Mouse (Mus musculus) ovary, postnatal 14 days (tissue): ENCODE data around the gene Gys2.
A peak's percentile ranks its signal among the peaks of the same experiment; 100 is the strongest.

Source experiments
- DNase-seq: peaks from one replicate; pipeline ENCODE4 v3.0.0; 2022; ENCODE audit warnings: low spot score

Gene Gys2

DNA sequence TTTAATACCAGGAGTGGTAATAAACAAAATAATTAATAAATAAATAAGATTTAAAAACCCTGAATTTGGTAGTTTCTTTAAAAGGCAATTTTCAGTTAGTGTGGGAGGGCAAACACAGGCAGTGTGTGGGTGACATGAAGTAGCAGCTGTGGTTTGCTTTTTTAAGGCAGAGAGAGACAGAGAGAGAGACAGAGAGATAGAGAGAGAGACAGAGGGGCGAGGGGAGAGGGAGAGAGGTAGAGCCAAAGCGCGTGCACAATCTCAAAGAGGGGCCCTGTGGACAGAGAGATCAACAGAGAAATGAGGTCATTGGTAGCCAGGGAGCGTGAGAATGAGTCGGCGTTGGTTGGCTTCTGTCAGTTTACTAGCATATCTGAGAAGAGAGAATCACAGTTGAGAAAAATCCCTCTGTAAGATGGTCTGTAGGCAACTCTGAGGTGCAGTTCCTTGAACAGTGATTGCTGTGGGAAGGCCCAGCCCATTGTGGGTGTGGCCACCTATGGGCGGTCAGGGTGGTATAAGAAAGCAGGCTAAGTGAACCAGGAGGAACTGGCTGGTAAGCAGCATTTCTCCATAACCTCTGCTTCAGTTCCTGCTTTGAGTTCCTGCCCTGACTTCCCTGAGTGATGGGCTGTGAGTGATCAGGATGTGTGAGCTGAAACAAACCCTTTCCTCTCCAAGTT lies 17.5 kb downstream of the Gys2 start:
- DNase-seq, result no peak

GRCm38 (mm10) chr6:142453311-142453710 lies 19.6 kb downstream of the Gys2 start:
- DNase-seq, result no peak

GRCm38 (mm10) chr6:142451381-142451780 lies 21.5 kb downstream of the Gys2 start:
- DNase-seq, result no peak

DNA sequence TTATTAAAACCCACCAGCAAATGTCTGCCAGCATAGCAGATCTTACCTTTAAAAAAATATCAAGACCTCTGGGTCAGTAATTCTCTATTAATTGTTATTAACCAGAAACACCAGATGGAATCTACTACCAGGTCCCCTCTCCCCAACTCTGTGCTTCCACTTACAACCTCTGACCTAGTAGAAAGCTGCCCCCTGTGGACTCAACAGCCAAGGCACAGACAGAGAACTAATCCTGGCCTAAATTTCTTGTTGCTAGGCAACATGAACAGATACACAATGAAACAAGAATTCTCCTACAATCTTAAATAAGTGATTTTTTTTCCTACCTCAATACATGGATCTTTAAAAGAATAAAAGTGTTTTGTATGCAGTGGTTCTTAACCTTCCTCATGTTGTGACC lies 43.8 kb downstream of the Gys2 start:
- no peak for DNase-seq

- no peak for DNase-seq
These were observed 47.9 kb downstream of the Gys2 start for GRCm38 (mm10) chr6:142424976-142425375.

- no peak for DNase-seq
These were observed 58.3 kb downstream of the Gys2 start for GRCm38 (mm10) chr6:142414597-142414996.

DNA sequence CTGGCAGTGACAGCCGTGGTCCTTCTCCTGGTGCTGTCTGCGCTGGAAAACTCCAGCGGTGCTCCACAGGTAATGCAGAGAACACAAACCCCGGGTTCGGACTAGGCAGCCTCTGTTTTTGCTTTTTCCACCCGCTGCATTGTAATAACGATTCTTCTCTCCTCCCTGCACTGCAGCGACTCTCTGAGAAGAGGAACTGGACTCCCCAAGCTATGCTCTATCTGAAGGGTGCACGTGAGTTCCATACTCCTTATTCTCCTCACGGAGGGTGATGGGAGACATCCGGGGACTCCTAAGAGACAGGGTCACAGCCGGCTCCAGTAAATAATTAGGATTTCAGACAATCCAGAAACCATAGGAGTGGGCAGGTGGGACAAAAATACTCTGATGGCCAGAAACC lies 59.1 kb downstream of the Gys2 start:
- DNase-seq, result no peak

- DNase-seq, result no peak
These were observed 59.9 kb downstream of the Gys2 start, which contains the start of gene Spx for GRCm38 (mm10) chr6:142412906-142413491. Spx (plus strand) TSS chr6:142413441.

- no peak for DNase-seq
These were observed 61.8 kb downstream of the Gys2 start for GRCm38 (mm10) chr6:142411140-142411539.

DNA sequence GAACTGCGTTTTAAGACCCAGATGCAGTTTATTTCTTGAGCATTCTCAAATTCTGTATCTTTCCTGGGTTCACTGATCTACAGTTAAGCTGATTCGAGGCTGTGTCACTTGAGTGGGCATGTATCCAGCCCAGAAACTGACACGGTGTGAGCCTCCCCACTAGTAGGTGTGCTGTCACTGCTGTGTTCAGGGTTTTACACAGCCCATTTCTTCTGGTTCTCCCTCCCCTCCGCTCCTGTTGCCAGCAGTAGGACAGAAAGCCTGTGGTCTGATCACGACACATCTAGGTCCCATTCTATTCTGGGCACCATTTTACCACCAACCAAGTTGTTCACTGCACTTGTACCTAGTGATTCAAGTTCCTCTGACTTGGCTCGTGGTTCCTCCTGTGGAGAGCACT lies 77.2 kb downstream of the Gys2 start:
- no peak for DNase-seq

DNA sequence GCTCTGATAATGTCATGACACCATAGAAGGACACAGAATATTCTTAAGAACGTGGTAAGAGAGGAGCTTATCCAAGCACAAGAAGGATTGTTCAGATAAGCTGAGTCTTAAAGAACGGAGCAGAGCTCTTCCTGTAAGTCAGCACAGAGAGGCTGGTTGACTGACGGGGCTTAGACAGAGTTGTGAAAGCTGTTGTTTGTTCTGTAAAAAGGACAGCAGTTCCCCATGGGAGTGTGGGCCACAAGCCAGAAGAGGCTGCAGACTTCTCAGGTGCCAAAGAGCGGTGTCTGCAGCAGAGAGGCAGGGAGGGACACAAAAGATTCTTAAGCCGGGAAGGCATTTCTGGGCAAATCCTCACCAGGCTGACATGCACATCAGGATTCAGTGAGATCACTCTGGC lies 78.2 kb downstream of the Gys2 start:
- no peak for DNase-seq

- DNase-seq, result no peak
These were observed 80.6 kb downstream of the Gys2 start for GRCm38 (mm10) chr6:142392312-142392711.

DNA sequence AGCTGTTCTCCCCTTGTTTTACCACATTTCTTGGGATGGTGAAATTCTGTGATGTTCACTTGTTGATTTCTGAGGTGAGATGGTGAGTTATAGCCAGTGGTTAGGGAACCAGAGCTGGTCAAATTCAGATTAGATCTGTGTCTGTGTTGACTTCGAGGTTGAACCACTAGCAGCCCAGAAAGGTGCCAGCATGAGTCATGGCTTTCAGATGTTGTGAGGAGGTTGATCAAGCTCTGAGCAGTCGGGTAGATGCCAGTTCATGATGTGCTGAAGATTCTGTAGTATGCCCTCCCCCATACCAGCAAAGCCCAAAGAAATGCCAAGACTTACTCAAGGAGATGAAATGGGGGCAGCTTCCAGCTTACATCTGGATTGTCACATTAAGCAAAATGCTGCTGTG lies 83.8 kb downstream of the Gys2 start:
- no peak for DNase-seq

- no peak for DNase-seq
These were observed 85.1 kb downstream of the Gys2 start for GRCm38 (mm10) chr6:142387755-142388271.

DNA sequence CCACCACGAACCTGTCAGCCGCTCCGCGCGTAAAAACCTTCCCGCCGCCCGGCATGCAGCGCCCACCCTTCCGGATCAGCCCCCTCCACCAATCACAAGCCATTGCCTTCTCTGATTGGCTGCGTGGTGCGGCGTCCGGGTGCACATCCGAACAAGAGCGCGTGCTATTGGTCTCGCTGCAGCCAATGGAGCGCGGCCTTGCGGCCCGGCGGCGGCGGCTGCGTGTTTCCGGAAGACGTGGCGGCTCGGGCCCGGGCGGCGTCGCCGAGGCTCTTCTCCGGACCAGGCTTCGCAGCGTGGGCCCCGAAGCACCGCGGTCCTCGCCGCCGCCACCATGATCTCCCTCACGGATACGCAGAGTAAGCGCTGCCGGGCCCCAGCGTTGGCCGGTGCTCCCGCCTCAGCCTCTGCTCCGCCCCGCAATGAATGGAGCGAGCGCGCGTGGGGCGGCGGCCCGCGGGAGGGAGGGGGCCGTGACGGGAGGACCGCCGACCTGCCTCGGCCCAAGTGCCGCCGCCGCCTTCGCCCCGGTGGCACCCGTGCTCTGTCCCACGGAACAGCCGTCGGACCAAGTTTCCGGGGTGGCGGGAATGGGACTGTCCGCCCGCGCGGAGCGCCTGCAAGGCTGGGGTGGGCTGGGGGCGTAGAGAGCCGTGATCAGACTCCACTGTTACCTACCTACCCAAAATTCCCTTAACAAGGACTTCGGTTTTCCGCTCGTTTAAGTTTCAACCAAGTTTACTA lies 85.7 kb downstream of the Gys2 start, which contains the start of the genes Recql and Golt1b:
Gene Recql (minus strand): TSS at position 77 of the 744 bp plus-strand sequence.
Gene Golt1b (plus strand): TSS at position 211 of the 744 bp plus-strand sequence.
- DNase-seq, result peak; percentile 98

DNA sequence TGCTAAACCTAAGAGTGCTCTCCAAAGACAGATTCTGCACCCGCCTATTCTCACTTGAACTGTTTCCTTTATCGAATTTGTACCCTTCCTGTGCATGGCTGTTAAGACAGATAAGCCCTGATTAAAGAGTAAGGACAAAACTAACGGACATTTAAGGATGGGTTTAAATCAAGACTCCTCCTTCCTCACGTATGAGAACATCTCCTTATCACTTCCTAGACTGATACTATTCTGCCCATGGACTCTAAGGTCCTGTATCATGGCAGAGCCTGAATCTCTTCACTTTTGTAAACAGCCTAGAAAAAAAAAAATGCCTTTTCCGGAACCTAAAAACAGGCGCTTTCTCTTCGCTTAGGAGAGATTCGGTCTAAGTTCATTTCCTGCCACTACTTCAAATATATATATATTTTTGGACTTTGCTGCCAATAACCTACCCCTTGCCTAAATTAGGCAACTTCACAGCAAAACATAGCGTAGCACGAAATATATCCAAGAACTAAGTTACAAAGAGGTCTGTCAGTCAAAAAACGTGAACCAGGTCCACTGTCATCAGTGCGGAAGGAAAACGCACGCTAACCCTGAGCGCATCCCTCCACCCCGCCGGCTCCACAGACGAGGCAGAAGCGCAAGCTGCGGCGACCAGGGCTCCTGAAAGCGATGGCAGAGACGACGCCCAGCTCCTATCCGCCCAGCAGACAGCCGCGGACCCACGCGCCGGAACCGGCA lies 86.5 kb downstream of the Gys2 start:
- no peak for DNase-seq

GRCm38 (mm10) chr6:142384521-142384920 lies 88.4 kb downstream of the Gys2 start:
- no peak for DNase-seq

GRCm38 (mm10) chr6:142381615-142382014 lies 91.3 kb downstream of the Gys2 start:
- no peak for DNase-seq

- DNase-seq, result no peak
These were observed 92.9 kb downstream of the Gys2 start for GRCm38 (mm10) chr6:142379961-142380360.

GRCm38 (mm10) chr6:142378576-142379330 lies 94.2 kb downstream of the Gys2 start:
- no peak for DNase-seq

DNA sequence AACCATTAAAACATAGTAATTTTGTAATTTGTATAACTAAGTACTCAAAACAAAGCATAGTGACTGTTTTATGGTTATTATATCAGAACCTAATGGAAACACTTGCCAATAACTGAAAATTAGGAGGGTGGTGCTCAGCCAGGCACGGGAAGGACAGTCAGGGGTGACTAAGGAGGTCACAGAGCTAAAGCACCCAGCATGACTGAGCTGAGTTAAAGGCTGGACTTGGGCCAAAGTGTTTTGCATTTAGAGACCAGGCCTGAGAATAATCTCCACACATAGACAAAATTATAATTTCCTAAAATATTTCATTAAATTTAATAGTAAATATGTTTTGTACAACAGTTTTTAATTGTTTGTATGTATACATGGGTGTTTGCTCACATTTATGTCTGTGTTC lies 95.8 kb downstream of the Gys2 start:
- DNase-seq, result no peak
